Mouse (Mus musculus) adrenal gland (tissue): ENCODE data around the gene Sp2.

Source experiments
- intact Hi-C: fragments of 180-260 bp; cut with DNase I; formaldehyde crosslinking; loops from one replicate; pipeline ENCODE4 v1.15.1; 2025
- long read RNA-seq, 2 experiments: library from polyadenylated mRNA; unstranded; transcript quantifications; one replicate each; pipeline ENCODE4 v2.0.0; 2020; ENCODE audit warnings: borderline replicate concordance in 1 of 2; ENCODE audit not compliant: insufficient replicate concordance in 1 of 2

Sp2 gene
- long read RNA-seq, experiment 1, partial matches to known transcripts = 1 of 5 reads
- long read RNA-seq, experiment 1, other reads (novel, unspliced or antisense) = 3 of 5 reads
- long read RNA-seq, experiment 2, partial matches to known transcripts = 1 of 6 reads
- long read RNA-seq, experiment 2, other reads (novel, unspliced or antisense) = 5 of 6 reads

GRCm38 (mm10) chr11:96982859-96983258 lies at the start of gene Sp2:
TSS of gene Sp2 (minus strand) at chr11:96982959.
- intact Hi-C loops = loop anchor here (1.0 kb wide), 1 partner anchor 43 kb away; no protein-coding TSS in a partner anchor

DNA sequence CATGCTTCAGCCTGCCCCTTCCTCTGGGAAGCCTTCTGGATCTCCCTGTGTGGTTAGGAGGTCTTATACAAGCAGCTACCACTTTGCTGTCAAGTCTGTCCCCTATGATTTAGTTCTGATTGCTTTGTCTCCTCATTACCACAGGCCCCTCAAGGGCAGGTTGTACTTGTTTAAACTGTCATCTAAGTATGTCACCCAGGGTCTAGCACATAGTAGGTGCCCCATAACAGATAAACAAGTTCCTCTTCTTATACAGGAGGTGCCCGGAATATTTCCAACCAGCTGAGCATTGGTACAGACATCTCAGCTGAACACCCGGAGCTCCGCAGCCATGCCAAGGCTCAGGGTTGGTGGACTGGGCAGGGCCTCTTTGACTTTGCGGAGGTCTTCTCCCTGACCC lies 49.7 kb upstream of the Sp2 start:
- intact Hi-C loops = no loop called here

GRCm38 (mm10) chr11:97031977-97032376 lies 49.2 kb upstream of the Sp2 start:
- intact Hi-C loops = no loop called here

DNA sequence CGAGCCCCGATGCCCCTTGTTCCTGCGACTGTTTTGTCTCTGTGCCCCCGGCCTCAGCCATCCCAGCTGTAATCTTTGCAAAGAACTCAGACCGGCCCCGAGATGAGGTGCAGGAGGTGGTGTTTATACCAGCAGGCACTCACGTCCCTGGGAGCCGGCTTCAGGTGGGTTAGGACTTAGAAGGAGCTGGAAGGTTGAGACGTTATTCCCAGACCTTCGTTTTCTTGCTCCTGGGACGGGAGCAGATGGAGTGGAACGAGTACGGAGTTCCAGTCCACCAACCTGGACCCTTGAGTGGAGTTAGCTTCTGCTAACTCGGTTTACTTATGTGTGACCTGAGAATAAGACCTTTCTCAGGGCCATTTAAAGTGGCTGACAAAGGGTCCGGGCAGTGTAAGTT lies 47.7 kb upstream of the Sp2 start:
- intact Hi-C loops = no loop called here

- intact Hi-C loops = loop anchor here (10.0 kb wide), 1 partner anchor 115 kb away; the partner anchor contains the start of gene Cdk5rap3
Observed at GRCm38 (mm10) chr11:97029686-97030417, 47.1 kb upstream of the Sp2 start, which contains the start of gene Scrn2. TSS of gene Scrn2 (plus strand) at chr11:97029938.

DNA sequence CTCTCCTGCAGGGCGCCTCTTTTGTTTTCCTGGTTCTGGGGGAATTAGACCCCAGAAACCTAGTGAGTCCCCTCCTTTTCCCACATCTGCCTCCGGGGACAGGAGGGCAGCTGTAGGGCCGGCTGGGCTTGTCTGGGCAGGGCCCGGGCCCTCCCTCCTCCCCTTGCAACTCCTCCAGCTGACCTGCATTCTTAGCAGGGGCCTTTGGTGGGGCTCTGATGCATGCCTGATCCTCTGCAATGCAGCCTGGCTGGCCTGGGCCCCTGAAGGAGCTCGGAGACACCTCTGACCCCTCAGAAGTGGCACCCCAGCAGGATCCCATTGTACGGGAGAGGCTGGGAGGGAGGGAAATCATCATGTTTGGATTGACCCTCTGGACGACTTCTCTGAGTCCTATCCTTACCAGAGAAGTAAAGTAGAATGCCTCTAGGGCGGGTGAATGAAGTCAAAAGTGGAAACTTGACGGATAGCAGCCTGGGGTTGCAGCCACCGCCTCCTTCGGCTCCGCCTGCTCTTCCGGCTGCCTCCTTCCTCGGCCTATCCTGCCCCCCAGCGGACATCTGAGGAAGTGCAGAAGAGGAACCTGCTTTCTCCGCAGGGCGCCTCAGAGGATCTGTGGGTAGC lies 43.1 kb upstream of the Sp2 start:
- intact Hi-C loops = loop anchor here (1.0 to 10.0 kb wide), 2 partner anchors 44 to 111 kb away; partner anchors contain the start of genes Cdk5rap3 and Sp2

DNA sequence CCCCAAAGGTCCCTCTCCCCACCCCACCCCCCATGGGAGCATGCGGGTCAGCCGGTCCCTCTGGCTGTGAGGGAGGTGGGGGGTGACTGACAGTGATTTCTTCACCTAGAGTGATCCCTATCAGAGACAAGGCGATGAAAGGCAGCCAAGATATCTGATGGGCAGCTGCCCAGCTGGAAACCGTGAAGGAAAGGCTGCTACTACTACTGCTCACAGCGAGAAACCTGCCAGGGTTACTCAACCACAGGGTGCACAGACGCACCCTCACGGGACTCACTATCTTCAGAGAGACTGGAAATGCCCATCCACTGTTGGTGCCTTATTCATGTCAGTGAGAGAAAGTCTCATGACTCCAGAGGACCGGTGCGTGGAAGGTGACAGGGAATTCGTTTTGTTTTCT lies 42.2 kb upstream of the Sp2 start:
- intact Hi-C loops = loop anchor here (10.0 kb wide), 1 partner anchor 110 kb away; the partner anchor contains the start of gene Cdk5rap3

DNA sequence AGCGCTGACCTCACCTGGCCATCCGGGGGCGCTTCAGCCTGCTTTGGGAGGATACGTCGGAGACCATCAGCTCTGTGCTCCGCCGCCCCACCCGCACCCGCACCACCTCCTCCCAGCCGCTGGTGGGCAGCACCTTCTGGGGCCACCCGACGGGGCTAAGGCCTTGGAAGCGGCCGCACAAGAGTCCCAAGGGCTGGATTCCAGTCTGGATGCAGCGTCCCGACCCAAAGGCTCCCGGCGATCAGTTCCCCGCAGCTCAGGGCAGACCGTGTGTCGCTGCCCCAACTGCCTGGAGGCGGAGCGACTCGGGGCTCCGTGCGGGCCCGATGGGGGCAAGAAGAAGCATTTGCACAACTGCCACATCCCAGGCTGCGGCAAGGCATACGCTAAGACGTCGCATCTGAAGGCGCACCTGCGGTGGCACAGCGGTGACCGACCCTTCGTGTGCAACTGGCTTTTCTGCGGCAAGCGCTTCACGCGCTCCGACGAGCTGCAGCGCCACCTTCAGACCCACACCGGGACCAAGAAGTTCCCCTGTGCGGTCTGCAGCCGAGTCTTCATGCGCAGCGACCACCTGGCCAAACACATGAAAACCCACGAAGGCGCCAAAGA lies 39.2 kb upstream of the Sp2 start:
- intact Hi-C loops = loop anchor here (10.0 kb wide), 1 partner anchor 107 kb away; the partner anchor contains the start of gene Cdk5rap3

GRCm38 (mm10) chr11:97021121-97021765 lies 38.5 kb upstream of the Sp2 start:
- intact Hi-C loops = loop anchor here (10.0 kb wide), 1 partner anchor 106 kb away; the partner anchor contains the start of gene Cdk5rap3

DNA sequence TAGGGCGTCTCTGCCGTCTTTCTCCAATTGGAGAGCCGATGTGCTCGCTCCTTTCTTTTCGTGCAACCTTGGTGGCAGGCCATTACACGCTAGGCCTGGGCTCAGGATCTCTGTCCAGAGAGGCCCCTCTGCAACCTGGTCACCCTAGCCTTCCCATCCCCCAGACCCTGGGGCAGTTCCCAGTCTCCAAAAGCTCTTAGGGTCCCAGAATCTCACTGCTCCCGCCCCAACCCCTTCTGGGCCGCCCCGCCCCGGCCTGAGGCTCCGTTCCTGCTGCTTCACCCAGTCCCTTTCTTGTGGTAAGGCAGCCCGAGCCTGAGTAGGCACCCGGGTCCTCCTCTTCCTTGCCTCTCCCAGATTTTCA lies 36.6 kb upstream of the Sp2 start:
- intact Hi-C loops = no loop called here

GRCm38 (mm10) chr11:97018583-97019344 lies 36.0 kb upstream of the Sp2 start:
- intact Hi-C loops = no loop called here

DNA sequence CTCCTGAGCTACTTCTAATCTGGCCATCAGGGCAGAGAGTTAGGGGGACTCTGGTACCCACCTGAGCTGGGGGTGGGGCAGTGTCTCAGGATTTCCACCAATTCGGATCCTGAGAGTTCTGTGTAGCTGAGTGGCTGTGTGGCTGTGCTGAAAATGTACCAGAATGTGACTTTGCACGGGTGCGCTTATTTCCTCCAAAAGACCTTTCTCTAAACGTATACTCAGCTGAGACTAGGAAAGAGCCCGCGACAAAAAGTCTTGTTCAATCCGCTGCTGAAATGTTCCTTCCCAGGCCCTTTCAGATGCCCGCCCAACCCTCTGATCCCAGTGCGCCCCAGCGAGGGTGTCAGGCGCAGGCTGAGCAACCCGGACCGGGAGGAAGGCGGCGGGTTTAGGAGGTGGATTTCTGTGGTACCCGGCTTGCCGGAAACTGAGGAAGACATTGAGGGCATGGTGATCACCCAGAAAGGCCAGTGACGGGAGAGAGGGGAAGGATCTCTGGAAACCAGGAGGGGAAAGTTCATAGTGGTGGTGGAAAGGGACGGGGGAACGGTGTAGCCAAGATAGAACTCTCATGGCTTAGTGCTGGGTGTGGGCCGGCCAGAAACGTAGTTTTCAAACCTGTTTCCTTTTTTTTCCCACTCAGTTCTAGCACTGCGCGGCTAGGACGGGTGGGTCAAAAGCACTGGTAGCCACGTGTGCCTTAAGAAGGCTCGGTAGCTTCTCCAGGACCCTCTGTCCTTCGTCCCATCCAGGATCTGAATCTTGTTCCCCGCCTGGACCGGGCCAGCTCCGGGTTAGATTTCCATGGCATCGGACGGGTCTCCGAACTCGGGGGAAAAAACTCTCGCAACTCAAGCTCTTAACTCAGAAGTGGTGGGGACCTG lies 35.2 kb upstream of the Sp2 start:
- intact Hi-C loops = no loop called here

GRCm38 (mm10) chr11:97013121-97013670 lies 30.4 kb upstream of the Sp2 start, which contains the start of gene Sp6:
TSS of gene Sp6 (plus strand) at chr11:97013394.
- intact Hi-C loops = no loop called here

- intact Hi-C loops = no loop called here
Observed at GRCm38 (mm10) chr11:97009198-97009790, 26.5 kb upstream of the Sp2 start.

GRCm38 (mm10) chr11:97007093-97007794 lies 24.5 kb upstream of the Sp2 start:
- intact Hi-C loops = no loop called here

DNA sequence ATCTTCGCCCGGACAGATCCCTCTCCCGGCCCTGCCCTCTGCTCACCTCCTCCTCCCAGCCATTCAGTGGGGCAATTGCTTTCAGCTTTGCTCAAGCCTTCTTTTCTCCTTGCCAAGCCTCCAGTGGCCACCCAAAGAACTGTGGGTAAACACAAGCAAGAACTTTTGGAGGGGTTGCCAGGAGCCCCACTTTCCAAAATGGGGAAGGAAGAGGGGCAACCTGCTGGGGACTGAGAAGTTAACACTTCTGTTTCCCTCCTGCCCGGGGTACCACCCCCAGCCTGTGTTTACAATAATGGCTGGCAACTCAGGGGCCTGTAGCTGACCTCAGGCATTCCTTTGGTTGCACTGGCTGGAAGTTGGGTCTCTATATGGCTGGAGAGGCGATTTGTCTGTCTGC lies 20.4 kb upstream of the Sp2 start:
- intact Hi-C loops = no loop called here

GRCm38 (mm10) chr11:96997380-96997956 lies 14.7 kb upstream of the Sp2 start:
- intact Hi-C loops = no loop called here
